In genomic region chr5:116994508-116994907, GRCm38 (mm10) we compare ENCODE assay signal across 31 mouse cellular contexts.
"Had no signal": no experiment of that assay in that cellular context is flagged by ENCODE, and none has a peak within 500 bp of the region (broad histone marks: within the 10 kb centered on the region; RNA-seq: fewer than 3 reads in every experiment).

No protein-coding gene starts in this region.

- H3K4me3 ChIP-seq: limb, embryonic 10.5 days; limb, embryonic 12.5 days; limb, embryonic 13.5 days; limb, embryonic 15.5 days; liver, embryonic 12.5 days; liver, embryonic 13.5 days; liver, embryonic 15.5 days; lung, embryonic 15.5 days; megakaryocyte, embryonic 14.5 days; midbrain, embryonic 10.5 days; midbrain, embryonic 12.5 days; midbrain, embryonic 13.5 days; midbrain, embryonic 15.5 days; myocyte; neural tube, embryonic 12.5 days had no signal

- H3K36me3 ChIP-seq: limb, embryonic 10.5 days; limb, embryonic 12.5 days; limb, embryonic 13.5 days; limb, embryonic 15.5 days; liver, embryonic 12.5 days; liver, embryonic 13.5 days; liver, embryonic 15.5 days; lung, embryonic 15.5 days; midbrain, embryonic 10.5 days; midbrain, embryonic 12.5 days; midbrain, embryonic 13.5 days; midbrain, embryonic 15.5 days; neural tube, embryonic 12.5 days had no signal

- DNase-seq: left cerebral cortex, postnatal 4 days; liver; liver, embryonic 13.5 days; liver, postnatal 0 days; lung, adult 18-20 months; lung, adult 2 months; lung, embryonic 14.5 days; lung, postnatal 10 days; lung, postnatal 14 days; lung, postnatal 36 days; lung, postnatal 4 days; midbrain, embryonic 14.5 days had no signal

- ATAC-seq: liver, embryonic 12.5 days; liver, postnatal 0 days; lung, postnatal 0 days; midbrain, embryonic 13.5 days; midbrain, embryonic 15.5 days; midbrain, embryonic 16.5 days had no signal

- H3K4me2 ChIP-seq: limb, embryonic 12.5 days; limb, embryonic 13.5 days; limb, embryonic 15.5 days; liver, embryonic 11.5 days; liver, embryonic 12.5 days; liver, embryonic 13.5 days; liver, embryonic 15.5 days; lung, embryonic 14.5 days; lung, embryonic 15.5 days; midbrain, embryonic 12.5 days; midbrain, embryonic 13.5 days; midbrain, embryonic 15.5 days; neural tube, embryonic 12.5 days had no signal

- H3K27me3 ChIP-seq: limb, embryonic 12.5 days; limb, embryonic 13.5 days; limb, embryonic 15.5 days; liver, embryonic 12.5 days; liver, embryonic 13.5 days; liver, embryonic 15.5 days; lung, embryonic 15.5 days; megakaryocyte, embryonic 14.5 days; midbrain, embryonic 12.5 days; midbrain, embryonic 13.5 days; midbrain, embryonic 15.5 days; neural tube, embryonic 12.5 days had no signal

- H3K9ac ChIP-seq: limb, embryonic 12.5 days; limb, embryonic 13.5 days; limb, embryonic 15.5 days; liver, embryonic 12.5 days; liver, embryonic 13.5 days; liver, embryonic 14.5 days; liver, embryonic 15.5 days; liver, postnatal 0 days; lung, embryonic 14.5 days; lung, embryonic 15.5 days; midbrain, embryonic 12.5 days; midbrain, embryonic 13.5 days; midbrain, embryonic 15.5 days; neural tube, embryonic 12.5 days had no signal

- H3K27ac ChIP-seq: limb, embryonic 10.5 days; limb, embryonic 12.5 days; limb, embryonic 13.5 days; limb, embryonic 15.5 days; liver, embryonic 12.5 days; liver, embryonic 13.5 days; liver, embryonic 14.5 days; liver, embryonic 15.5 days; lung, embryonic 15.5 days; macrophage; midbrain, embryonic 10.5 days; midbrain, embryonic 12.5 days; midbrain, embryonic 13.5 days; midbrain, embryonic 15.5 days; neural tube, embryonic 12.5 days had no signal

- H3K9me3 ChIP-seq: limb, embryonic 10.5 days; lung, embryonic 15.5 days; midbrain, embryonic 10.5 days; midbrain, embryonic 13.5 days; midbrain, embryonic 15.5 days; neural tube, embryonic 12.5 days had no signal

- H3K4me1 ChIP-seq: limb, embryonic 10.5 days; limb, embryonic 12.5 days; limb, embryonic 13.5 days; limb, embryonic 15.5 days; liver, embryonic 12.5 days; liver, embryonic 13.5 days; liver, embryonic 15.5 days; lung, embryonic 15.5 days; megakaryocyte, embryonic 14.5 days; midbrain, embryonic 10.5 days; midbrain, embryonic 12.5 days; midbrain, embryonic 13.5 days; midbrain, embryonic 15.5 days; neural tube, embryonic 12.5 days had no signal
